In genomic region chr15:97675927-97676326, GRCm38 (mm10) we compare ENCODE assay signal across 29 mouse cellular contexts. TPM values are rescaled to one million over a fixed set of nuclear protein-coding genes. Genes with fewer than 3 reads are reported as not detected.
DNase-seq lines count a peak whose midpoint lies in the region; ATAC-seq and TF ChIP-seq lines count a peak whose summit lies in the region.
"Had no signal": no experiment of that assay in that cellular context is flagged by ENCODE, and none has a peak within 500 bp of the region (broad histone marks: within the 10 kb centered on the region; RNA-seq: fewer than 3 reads in every experiment).

No protein-coding gene starts in this region.

- TF ChIP-seq POLR2A in spleen, adult 2 months (IDR thresholded peaks at IDR 0.05; ENCODE audit: low read depth, low read length): no peak

- H3K4me1 ChIP-seq in spleen, adult 2 months (ENCODE audit: control insufficient read depth, insufficient read depth, insufficient read length): no peaks in the 10 kb centered on the region
- H3K4me1 ChIP-seq: heart, embryonic 13.5 days had no signal

- peaks cover 31% of the 10 kb centered on the region for H3K36me3 ChIP-seq in spleen, adult 2 months (ENCODE audit: control insufficient read depth, insufficient read depth, low read length)

- H3K4me3 ChIP-seq in spleen, adult 2 months (ENCODE audit: extremely low read depth, insufficient read depth, insufficient read length): no peak overlapping the region
- H3K4me3 ChIP-seq: embryonic facial prominence, embryonic 10.5 days; embryonic facial prominence, embryonic 13.5 days; erythroblast, embryonic 14.5 days; forebrain, embryonic 12.5 days; forebrain, embryonic 15.5 days; heart, adult 2 months; heart, embryonic 10.5 days; heart, embryonic 13.5 days; hindbrain, embryonic 12.5 days; hindbrain, embryonic 15.5 days had no signal

- peak; percentile 66 for ATAC-seq in activated CD4-positive, CD25-positive, alpha-beta regulatory T cell, adult 4 months
- ATAC-seq: forebrain, embryonic 15.5 days; intestine, embryonic 16.5 days; Patski had no signal

- no peaks in the 10 kb centered on the region for H3K27me3 ChIP-seq in spleen, adult 2 months (ENCODE audit: control insufficient read depth, insufficient read depth, low read length)
- H3K27me3 ChIP-seq: CH12.LX; embryonic facial prominence, embryonic 13.5 days; forebrain, embryonic 12.5 days; forebrain, embryonic 15.5 days; heart, embryonic 13.5 days; hindbrain, embryonic 12.5 days; hindbrain, embryonic 15.5 days; Patski had no signal

- DNase-seq in spleen, adult 2 months (ENCODE audit: low read depth in 1 of 2, low spot score in 2 of 2): no peak
- DNase-seq in spleen, postnatal 14 days (ENCODE audit: low spot score in 2 of 2): no peak
- peak; percentile 14 for DNase-seq in naive thymus-derived CD4-positive, alpha-beta T cell, adult 2 months (ENCODE audit: low read depth)
- DNase-seq in adipocyte (ENCODE audit: low spot score): no peak
- no peak for DNase-seq in urinary bladder, postnatal 14 days (ENCODE audit: low spot score)
- DNase-seq: adrenal gland, adult 8-10 months; adrenal gland, postnatal 25 days; B cell, adult 2 months; cerebellum, adult 11-12 months; cerebellum, adult 8-10 months; cerebellum, postnatal 10 days; cerebellum, postnatal 36 days; embryo, embryonic 11 days; gastrocnemius, postnatal 25 days; heart, adult 2 months had no signal

- peak overlapping the region; percentile 25; the same call in 1 of the 2 replicates for H3K27ac ChIP-seq in spleen, adult 2 months (ENCODE audit: insufficient read depth, low read length)
- H3K27ac ChIP-seq: embryonic facial prominence, embryonic 10.5 days; embryonic facial prominence, embryonic 13.5 days; forebrain, embryonic 12.5 days; forebrain, embryonic 15.5 days; heart, adult 2 months; heart, embryonic 10.5 days; heart, embryonic 13.5 days; hindbrain, embryonic 12.5 days; hindbrain, embryonic 15.5 days had no signal

- TF ChIP-seq CTCF in spleen, adult 2 months (IDR thresholded peaks at IDR 0.05; ENCODE audit: extremely low read depth, insufficient read depth, insufficient read length, insufficient replicate concordance): no peak

- WGBS in spleen, adult 2 months: 90% methylated on average over 13 of the region's 13 CpGs

RNA-seq across cellular contexts. Expression of gene Rpap3, which starts 29.7 kb away (rescaled TPM):
- polyA plus RNA-seq in spleen, adult 2 months (2012; rRNA removed): 2.0 and 2.1 TPM in 2 replicates
- 10 to 100 TPM; 23.4 to 30.7 TPM for polyA plus RNA-seq in activated CD4-positive, CD25-positive, alpha-beta regulatory T cell, adult 4 months (2017; shearing (Covaris generic))

RNA-seq across cellular contexts. Expression of gene Endou, which starts 55.2 kb away (rescaled TPM):
- polyA plus RNA-seq in spleen, adult 2 months (2012; rRNA removed): 3.0 and 4.1 TPM in 2 replicates
- under 1 TPM in 1 of 2 experiments, not detected in 1; 0.33 TPM for polyA plus RNA-seq in activated CD4-positive, CD25-positive, alpha-beta regulatory T cell, adult 4 months (2017; shearing (Covaris generic))
- polyA plus RNA-seq: erythroblast, embryonic 14.5 days; G1E had no signal
